In the genomic region with DNA sequence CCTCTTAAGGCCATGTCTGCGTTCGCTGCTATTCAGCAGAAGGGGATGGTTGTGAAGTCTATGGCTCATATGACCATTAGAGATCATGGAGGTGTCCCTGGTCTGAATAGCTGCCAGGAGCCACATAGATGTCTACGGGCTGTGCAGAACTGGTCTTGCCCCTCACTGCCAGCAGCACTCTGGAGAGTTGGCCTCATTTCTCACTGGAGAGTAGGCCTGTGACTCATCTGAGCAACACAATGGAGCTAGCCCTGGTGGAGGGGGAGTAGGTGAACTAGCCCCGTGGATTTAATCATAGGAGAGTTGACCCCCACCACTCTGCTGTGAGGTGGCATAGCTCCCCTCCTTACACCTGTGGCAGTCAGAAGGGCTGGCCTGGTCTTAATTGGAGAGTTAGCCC, we compare ENCODE assay signal across 26 mouse cellular contexts.
"Had no signal": no experiment of that assay in that cellular context is flagged by ENCODE, and none has a peak within 500 bp of the region (broad histone marks: within the 10 kb centered on the region; RNA-seq: fewer than 3 reads in every experiment).

No protein-coding gene starts in this region.

- H3K4me3 ChIP-seq: heart, embryonic 13.5 days; heart, embryonic 15.5 days; hindbrain, embryonic 13.5 days; hindbrain, embryonic 15.5 days; kidney, embryonic 15.5 days; left cerebral cortex, adult 2 months; limb, embryonic 10.5 days; limb, embryonic 12.5 days; liver, embryonic 13.5 days; liver, embryonic 15.5 days had no signal

- ATAC-seq: hindbrain, postnatal 0 days; intestine, embryonic 16.5 days had no signal

- H3K27ac ChIP-seq: heart, embryonic 13.5 days; heart, embryonic 15.5 days; hindbrain, embryonic 13.5 days; hindbrain, embryonic 15.5 days; hindbrain, postnatal 0 days; kidney, embryonic 15.5 days; kidney, postnatal 0 days; left cerebral cortex, adult 2 months; limb, embryonic 10.5 days; limb, embryonic 12.5 days; liver, embryonic 13.5 days; liver, embryonic 15.5 days had no signal

- DNase-seq: gastrocnemius, postnatal 14 days; gastrocnemius, postnatal 36 days; heart, adult 18-20 months; heart, postnatal 14 days; heart, postnatal 36 days; kidney, adult 11 months; kidney, adult 2 months; kidney, adult 9 months; kidney, postnatal 14 days; kidney, postnatal 36 days; liver; liver, embryonic 13.5 days had no signal

- H3K4me1 ChIP-seq: heart, embryonic 13.5 days; heart, embryonic 15.5 days; hindbrain, embryonic 13.5 days; hindbrain, embryonic 15.5 days; kidney, embryonic 15.5 days; limb, embryonic 10.5 days; limb, embryonic 12.5 days; liver, embryonic 13.5 days; liver, embryonic 15.5 days had no signal

- H3K9me3 ChIP-seq: heart, embryonic 13.5 days; heart, embryonic 15.5 days; hindbrain, embryonic 13.5 days; hindbrain, embryonic 15.5 days; kidney, embryonic 15.5 days; limb, embryonic 10.5 days; liver, embryonic 13.5 days; liver, embryonic 15.5 days had no signal

- H3K36me3 ChIP-seq: heart, embryonic 13.5 days; heart, embryonic 15.5 days; hindbrain, embryonic 13.5 days; hindbrain, embryonic 15.5 days; kidney, embryonic 15.5 days; limb, embryonic 10.5 days; limb, embryonic 12.5 days; liver, embryonic 13.5 days; liver, embryonic 15.5 days had no signal

- H3K9ac ChIP-seq: heart, embryonic 13.5 days; heart, embryonic 15.5 days; hindbrain, embryonic 13.5 days; hindbrain, embryonic 15.5 days; kidney, embryonic 15.5 days; limb, embryonic 12.5 days; liver, embryonic 13.5 days; liver, embryonic 15.5 days had no signal

- H3K4me2 ChIP-seq: heart, embryonic 11.5 days; heart, embryonic 13.5 days; heart, embryonic 15.5 days; hindbrain, embryonic 13.5 days; hindbrain, embryonic 15.5 days; kidney, embryonic 15.5 days; limb, embryonic 12.5 days; liver, embryonic 11.5 days; liver, embryonic 13.5 days; liver, embryonic 15.5 days had no signal

- H3K27me3 ChIP-seq: heart, embryonic 13.5 days; heart, embryonic 15.5 days; hindbrain, embryonic 13.5 days; hindbrain, embryonic 15.5 days; kidney, embryonic 15.5 days; limb, embryonic 12.5 days; liver, embryonic 13.5 days; liver, embryonic 15.5 days had no signal
